Mouse (Mus musculus) splenic B cell, adult 2 months (primary cell): Measurements from ENCODE around the gene Fam206a.

Source experiments
- DNase-seq: peaks from one replicate; pipeline ENCODE4 v3.0.0-alpha.2; 2011; ENCODE audit warnings: low read depth, low spot score
- H3K27me3 ChIP-seq: 2 replicates; pipeline ENCODE4 v1.6.1; 2012; ENCODE audit warnings: mild to moderate bottlenecking, low read length, moderate library complexity, mixed read lengths; ENCODE audit not compliant: control insufficient read depth, poor library complexity, insufficient read depth, severe bottlenecking
- H3K36me3 ChIP-seq: 2 replicates; pipeline ENCODE4 v1.6.1; 2012; ENCODE audit warnings: mild to moderate bottlenecking, low read length, moderate library complexity, mixed read lengths; ENCODE audit not compliant: control insufficient read depth, poor library complexity, insufficient read depth, severe bottlenecking

The Fam206a gene

GRCm38 (mm10) chr4:56828932-56829331 is 26.8 kb downstream of the Fam206a start:
- Histone ChIP-seq H3K27me3 (no peaks in the 10 kb centered on the region), H3K36me3 (no peaks in the 10 kb centered on the region)
- DNase-seq = no peak

- DNase-seq = no peak
- H3K27me3 ChIP-seq = no peaks in the 10 kb centered on the region
- H3K36me3 ChIP-seq = no peaks in the 10 kb centered on the region
Observed at GRCm38 (mm10) chr4:56829511-56829921, 27.4 kb downstream of the Fam206a start.

- H3K27me3 ChIP-seq = no peaks in the 10 kb centered on the region
- H3K36me3 ChIP-seq = no peaks in the 10 kb centered on the region
- DNase-seq = peak; percentile 7
Observed at GRCm38 (mm10) chr4:56831013-56831609, 29.0 kb downstream of the Fam206a start.

- H3K27me3 ChIP-seq = no peaks in the 10 kb centered on the region
- DNase-seq = no peak
Observed at GRCm38 (mm10) chr4:56831998-56832397, 29.9 kb downstream of the Fam206a start.

GRCm38 (mm10) chr4:56837661-56838060 is 35.5 kb downstream of the Fam206a start:
- H3K27me3 ChIP-seq = no peaks in the 10 kb centered on the region
- no peak for DNase-seq
- peaks cover 2% of the 10 kb centered on the region; the same call in 1 of the 2 replicates for H3K36me3 ChIP-seq

More at GRCm38 (mm10) chr4:56831998-56832397, 29.9 kb downstream of the Fam206a start:
- no peaks in the 10 kb centered on the region for H3K36me3 ChIP-seq

GRCm38 (mm10) chr4:56840297-56840696 is 38.2 kb downstream of the Fam206a start:
- H3K36me3 ChIP-seq = peaks cover 2% of the 10 kb centered on the region; the same call in 1 of the 2 replicates
- no peak for DNase-seq
- no peaks in the 10 kb centered on the region for H3K27me3 ChIP-seq

- Histone ChIP-seq H3K36me3 (peaks cover 2% of the 10 kb centered on the region; the same call in 1 of the 2 replicates), H3K27me3 (no peaks in the 10 kb centered on the region)
- peak; percentile 15 for DNase-seq
Observed at GRCm38 (mm10) chr4:56842501-56842900, 40.4 kb downstream of the Fam206a start.

GRCm38 (mm10) chr4:56843963-56844362 is 41.8 kb downstream of the Fam206a start:
- peaks cover 2% of the 10 kb centered on the region; the same call in 1 of the 2 replicates for H3K36me3 ChIP-seq
- no peak for DNase-seq
- no peaks in the 10 kb centered on the region for H3K27me3 ChIP-seq

GRCm38 (mm10) chr4:56844911-56845310 is 42.8 kb downstream of the Fam206a start:
- DNase-seq = peak; percentile 4
- H3K36me3 ChIP-seq = peaks cover 2% of the 10 kb centered on the region; the same call in 1 of the 2 replicates
- H3K27me3 ChIP-seq = no peaks in the 10 kb centered on the region

- no peak for DNase-seq
- Histone ChIP-seq H3K36me3 (peaks cover 2% of the 10 kb centered on the region; the same call in 1 of the 2 replicates), H3K27me3 (no peaks in the 10 kb centered on the region)
Observed at GRCm38 (mm10) chr4:56845896-56846533, 43.9 kb downstream of the Fam206a start.

- no peak for DNase-seq
- H3K27me3 ChIP-seq = no peaks in the 10 kb centered on the region
- H3K36me3 ChIP-seq = no peaks in the 10 kb centered on the region
Observed at GRCm38 (mm10) chr4:56847400-56847799, 45.3 kb downstream of the Fam206a start.

- no peaks in the 10 kb centered on the region for H3K27me3 ChIP-seq
- no peak for DNase-seq
- no peaks in the 10 kb centered on the region for H3K36me3 ChIP-seq
Observed at GRCm38 (mm10) chr4:56848044-56848443, 45.9 kb downstream of the Fam206a start.

GRCm38 (mm10) chr4:56850724-56851123 is 48.6 kb downstream of the Fam206a start:
- H3K27me3 ChIP-seq = no peaks in the 10 kb centered on the region
- no peaks in the 10 kb centered on the region for H3K36me3 ChIP-seq
- no peak for DNase-seq

- Histone ChIP-seq H3K36me3 (no peaks in the 10 kb centered on the region), H3K27me3 (no peaks in the 10 kb centered on the region)
- DNase-seq = no peak
Observed at GRCm38 (mm10) chr4:56855935-56856334, 53.8 kb downstream of the Fam206a start.

GRCm38 (mm10) chr4:56856371-56856949 is 54.3 kb downstream of the Fam206a start:
- no peaks in the 10 kb centered on the region for H3K27me3 ChIP-seq
- H3K36me3 ChIP-seq = no peaks in the 10 kb centered on the region
- DNase-seq = no peak
